Mouse (Mus musculus) neural tube, embryonic 11.5 days (tissue): ENCODE measurements around the gene Rfx1. TPM values are rescaled to one million over a fixed set of nuclear protein-coding genes. Genes with fewer than 3 reads are reported as not detected.
A peak's percentile ranks its signal among the peaks of the same experiment; 100 is the strongest.

Experiments used
- ATAC-seq: fragments of 200-750 bp; cut with Nextera tagmentation; 2 replicates; pipeline ENCODE4 v1.8.0; 2017; ENCODE audit warnings: moderate number of reproducible peaks, mild to moderate bottlenecking, moderate TSS enrichment, moderate library complexity; ENCODE audit not compliant: insufficient read depth, low FRiP score, low TSS enrichment
- DNase-seq: peaks from one replicate; pipeline ENCODE4 v3.0.0-alpha.2; 2015; ENCODE audit warnings: low spot score
- H3K27ac ChIP-seq: fragments of 300-500 bp; sonication (generic); 2 replicates; pipeline ENCODE4 v1.5.1; 2014; ENCODE audit warnings: low read depth, mild to moderate bottlenecking, low read length
- H3K27me3 ChIP-seq: fragments of 300-500 bp; sonication (generic); 2 replicates; pipeline ENCODE4 v1.6.1; 2014; ENCODE audit warnings: mild to moderate bottlenecking, low read length, mixed read lengths; ENCODE audit not compliant: control insufficient read depth, insufficient read depth
- H3K36me3 ChIP-seq: fragments of 300-500 bp; sonication (generic); 2 replicates; pipeline ENCODE4 v1.6.1; 2014; ENCODE audit warnings: mild to moderate bottlenecking, low read length, moderate library complexity, mixed read lengths; ENCODE audit not compliant: control insufficient read depth, insufficient read depth
- H3K4me1 ChIP-seq: fragments of 300-500 bp; sonication (generic); 2 replicates; pipeline ENCODE4 v1.6.1; 2014; ENCODE audit warnings: low read length, mixed read lengths; ENCODE audit not compliant: control insufficient read depth, insufficient read depth
- H3K4me2 ChIP-seq: fragments of 300-500 bp; sonication (generic); 2 replicates; pipeline ENCODE4 v1.6.1; 2014; ENCODE audit warnings: low read depth, mild to moderate bottlenecking, moderate library complexity
- H3K4me3 ChIP-seq: fragments of 300-500 bp; sonication (generic); 2 replicates; pipeline ENCODE4 v1.5.1; 2014; ENCODE audit warnings: low read depth, low read length
- H3K9ac ChIP-seq: fragments of 300-500 bp; sonication (generic); 2 replicates; pipeline ENCODE4 v1.6.1; 2014; ENCODE audit warnings: mild to moderate bottlenecking, low read length
- H3K9me3 ChIP-seq: fragments of 300-500 bp; sonication (generic); 2 replicates; pipeline ENCODE4 v1.6.1; 2016; ENCODE audit warnings: low read length; ENCODE audit not compliant: control insufficient read depth
- WGBS: fragments of 180-500 bp; shearing (Covaris S2); extraction: QIAGEN DNeasy Blood & Tissue Kit; methylation state at CpG from one replicate; pipeline ENCODE4 v1.1.7; 2014; 5-methylcytosine and 5-hydroxymethylcytosine counted together
- polyA plus RNA-seq: library from polyadenylated mRNA; unstranded; fragments of >200 nt; fragmentation: Nextera tagmentation; extraction: Ambion mirVana; gene quantifications from 2 replicates; pipeline ENCODE4 v1.2.1, GENCODE M21; 2014

Rfx1 gene
- polyA plus RNA-seq: 9.6 TPM in 2 replicates

DNA sequence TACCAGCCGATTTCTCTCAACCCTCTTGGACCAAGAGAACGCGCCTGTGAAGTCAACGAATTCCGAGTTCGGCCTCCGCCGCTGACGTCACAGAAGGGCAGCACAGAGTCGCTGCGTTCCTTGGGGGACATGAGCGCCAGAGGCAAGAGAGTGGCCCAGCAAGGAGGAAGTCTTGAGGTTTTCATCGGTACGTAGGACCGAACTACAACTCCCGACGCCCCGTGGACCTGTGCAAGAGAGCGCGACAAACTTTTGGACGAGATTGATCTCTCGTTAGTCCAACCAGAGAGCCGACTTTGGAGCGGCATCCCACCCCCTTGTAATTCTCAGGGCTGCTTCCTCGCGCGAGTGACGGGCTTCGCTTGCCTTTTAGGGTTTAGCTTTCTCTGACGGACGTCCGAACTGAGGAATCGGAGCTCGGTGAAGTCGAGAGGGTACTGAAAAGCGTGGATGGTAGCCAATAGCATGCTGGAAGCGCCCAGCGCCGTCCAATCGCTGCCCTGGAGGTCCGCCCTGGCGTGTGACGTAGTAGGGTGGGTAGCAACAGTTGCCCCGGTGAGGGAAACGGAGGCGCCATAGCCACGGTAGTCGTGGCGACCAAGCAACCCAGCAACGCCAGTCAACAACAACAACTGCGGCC, at the start of gene Rfx1:
Gene Rfx1 (plus strand): TSS at position 544 of the 640 bp plus-strand sequence.
- peak within 1 kb of the TSS; percentile 95 for H3K27ac ChIP-seq
- WGBS: under 1% methylated on average over 51 of the region's 51 CpGs
- H3K4me2 ChIP-seq: peak within 1 kb of the TSS; percentile 53
- peak within 1 kb of the TSS; percentile 90 for H3K9ac ChIP-seq
- peak within 1 kb of the TSS; percentile 93 for H3K4me3 ChIP-seq
- no peaks in the 10 kb centered on the region for H3K36me3 ChIP-seq
- H3K27me3 ChIP-seq: no peaks in the 10 kb centered on the region
- ATAC-seq (peak; percentile 98), DNase-seq (peak; percentile 97)
- peaks cover 16% of the 10 kb centered on the region; the same call in 1 of the 2 replicates for H3K4me1 ChIP-seq
- H3K9me3 ChIP-seq: no peaks in the 10 kb centered on the region

DNA sequence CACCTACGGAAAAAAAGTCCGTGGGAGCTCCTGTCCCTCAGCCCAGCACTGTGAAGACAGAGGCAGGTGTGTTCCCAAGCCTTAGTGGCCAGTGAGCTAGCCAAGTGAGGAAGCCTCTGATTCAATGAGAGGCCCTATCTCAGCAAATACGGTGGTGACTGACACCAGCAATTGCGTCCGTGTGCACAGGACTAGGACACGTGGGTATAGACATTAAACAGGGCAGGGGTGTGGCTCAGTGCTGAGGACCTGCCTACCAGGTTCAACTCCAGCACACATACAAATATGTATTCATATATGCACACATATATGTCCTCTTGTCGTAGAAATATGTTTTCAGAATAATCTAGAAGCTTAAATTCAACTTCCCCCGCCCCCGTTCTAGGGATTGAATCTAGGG, 46.9 kb upstream of the Rfx1 start:
- no peaks in the 10 kb centered on the region for H3K9me3 ChIP-seq
- 0 out of 2 replicates have a peak, but pooled peaks cover 6% of the 10 kb centered on the region for H3K27me3 ChIP-seq
- no peak overlapping the region for H3K4me3 ChIP-seq
- H3K36me3 ChIP-seq: no peaks in the 10 kb centered on the region
- DNase-seq: no peak
- ATAC-seq: no peak
- no peak overlapping the region for H3K27ac ChIP-seq
- H3K4me1 ChIP-seq: peaks cover 3% of the 10 kb centered on the region; the same call in 1 of the 2 replicates
- H3K4me2 ChIP-seq: no peak overlapping the region
- no peak overlapping the region for H3K9ac ChIP-seq
- WGBS: 82% methylated on average over 9 of the region's 9 CpGs

DNA sequence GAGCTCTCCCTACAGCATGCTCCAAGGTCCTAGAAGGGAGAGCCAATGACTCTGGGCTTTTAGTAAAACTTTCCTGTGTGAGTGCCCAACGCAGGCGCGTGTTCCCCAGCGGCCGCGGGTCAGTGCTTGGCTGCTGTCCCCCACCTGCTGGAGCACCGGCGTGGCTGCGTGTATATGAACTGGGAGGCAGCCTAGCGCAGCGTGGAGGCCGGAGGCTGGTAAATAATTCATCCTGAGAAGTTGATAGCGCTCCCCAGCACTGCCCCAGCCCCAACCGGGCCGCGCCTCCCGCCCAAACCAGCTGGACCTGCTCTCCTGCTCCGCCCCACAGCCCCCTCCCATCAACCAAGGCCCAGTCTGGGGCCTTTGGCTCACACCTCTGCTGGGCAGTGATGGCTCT, 45.5 kb upstream of the Rfx1 start, which contains the start of gene Palm3:
Gene Palm3 (plus strand): TSS at position 376 of the 400 bp plus-strand sequence.
- Histone ChIP-seq H3K4me1 (peaks cover 3% of the 10 kb centered on the region; the same call in 1 of the 2 replicates), H3K36me3 (no peaks in the 10 kb centered on the region), H3K4me2 (no peak within 1 kb of the TSS), H3K27ac (no peak within 1 kb of the TSS), H3K27me3 (peaks cover 15% of the 10 kb centered on the region), H3K4me3 (no peak within 1 kb of the TSS), H3K9ac (no peak within 1 kb of the TSS), H3K9me3 (no peaks in the 10 kb centered on the region)
- no peak for DNase-seq
- WGBS: 8% methylated on average over 17 of the region's 18 CpGs
- no peak for ATAC-seq

DNA sequence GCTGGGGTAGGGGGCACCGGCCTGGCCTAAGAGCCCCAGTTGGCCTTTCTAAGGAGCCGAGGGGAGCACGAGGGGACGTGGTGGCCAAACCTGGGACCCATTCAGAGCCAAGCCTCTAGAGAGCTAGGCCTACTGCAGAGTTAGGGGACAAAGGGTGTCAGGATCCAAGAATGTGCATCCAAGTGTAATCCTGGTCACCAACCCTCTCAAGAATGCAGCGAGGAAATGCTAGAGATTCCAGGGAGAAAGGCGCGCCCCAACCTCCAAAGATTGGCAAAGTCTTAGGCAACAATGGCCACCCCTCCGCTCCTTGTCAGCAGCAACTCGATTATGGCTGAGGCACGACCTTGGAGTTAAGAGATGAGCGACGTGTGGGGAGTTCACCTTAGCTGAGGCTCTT, 45.1 kb upstream of the Rfx1 start:
- Histone ChIP-seq H3K9ac (no peak overlapping the region), H3K36me3 (no peaks in the 10 kb centered on the region), H3K4me1 (peaks cover 3% of the 10 kb centered on the region; the same call in 1 of the 2 replicates), H3K4me2 (no peak overlapping the region), H3K9me3 (no peaks in the 10 kb centered on the region), H3K4me3 (no peak overlapping the region), H3K27me3 (peaks cover 17% of the 10 kb centered on the region), H3K27ac (no peak overlapping the region)
- DNase-seq (no peak), ATAC-seq (no peak)
- WGBS: 53% methylated on average over 12 of the region's 12 CpGs

DNA sequence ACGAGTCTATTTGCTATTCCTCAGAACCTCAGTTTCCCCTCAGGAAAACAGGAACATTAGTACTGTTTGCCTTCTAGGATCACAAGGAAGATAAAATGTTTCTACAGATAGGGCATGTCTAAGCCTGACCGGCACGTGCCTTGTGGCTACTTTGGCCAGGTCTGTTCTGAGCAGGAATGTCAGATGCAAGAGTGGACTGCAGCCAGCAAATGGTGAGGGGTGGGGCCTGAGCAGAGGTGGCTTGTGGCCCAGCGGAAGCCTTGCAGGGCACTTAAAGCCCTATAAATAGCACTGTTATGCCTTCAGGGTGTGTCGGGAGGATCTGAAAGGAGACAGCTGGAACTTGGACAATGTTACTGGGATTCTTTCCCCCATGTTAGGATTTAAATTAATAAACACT, 43.5 kb upstream of the Rfx1 start:
- Histone ChIP-seq H3K27me3 (peaks cover 29% of the 10 kb centered on the region), H3K4me3 (no peak overlapping the region), H3K4me2 (no peak overlapping the region), H3K27ac (no peak overlapping the region), H3K9ac (no peak overlapping the region), H3K4me1 (peaks cover 3% of the 10 kb centered on the region; the same call in 1 of the 2 replicates), H3K9me3 (no peaks in the 10 kb centered on the region), H3K36me3 (no peaks in the 10 kb centered on the region)
- 34% methylated on average over 5 of the region's 5 CpGs for WGBS
- no peak for ATAC-seq
- no peak for DNase-seq

GRCm38 (mm10) chr8:84023631-84024030, 43.0 kb upstream of the Rfx1 start:
- peaks cover 3% of the 10 kb centered on the region; the same call in 1 of the 2 replicates for H3K4me1 ChIP-seq

GRCm38 (mm10) chr8:84024171-84024570, 42.5 kb upstream of the Rfx1 start:
- H3K27ac ChIP-seq: no peak overlapping the region
- no peak overlapping the region for H3K4me3 ChIP-seq
- H3K4me2 ChIP-seq: no peak overlapping the region
- no peak overlapping the region for H3K9ac ChIP-seq
- no peaks in the 10 kb centered on the region for H3K36me3 ChIP-seq
- H3K4me1 ChIP-seq: peaks cover 3% of the 10 kb centered on the region; the same call in 1 of the 2 replicates
- ATAC-seq (no peak), DNase-seq (peak; percentile 69)
- H3K27me3 ChIP-seq: peaks cover 34% of the 10 kb centered on the region
- 9% methylated on average over 10 of the region's 10 CpGs for WGBS
- H3K9me3 ChIP-seq: no peaks in the 10 kb centered on the region

More at GRCm38 (mm10) chr8:84023631-84024030, 43.0 kb upstream of the Rfx1 start:
- peaks cover 33% of the 10 kb centered on the region for H3K27me3 ChIP-seq
- H3K9me3 ChIP-seq: no peaks in the 10 kb centered on the region
- no peak overlapping the region for H3K4me2 ChIP-seq
- WGBS: 56% methylated on average over 1 of the region's 1 CpGs
- no peak overlapping the region for H3K27ac ChIP-seq
- DNase-seq (no peak), ATAC-seq (no peak)
- H3K9ac ChIP-seq: no peak overlapping the region
- H3K36me3 ChIP-seq: no peaks in the 10 kb centered on the region
- no peak overlapping the region for H3K4me3 ChIP-seq

DNA sequence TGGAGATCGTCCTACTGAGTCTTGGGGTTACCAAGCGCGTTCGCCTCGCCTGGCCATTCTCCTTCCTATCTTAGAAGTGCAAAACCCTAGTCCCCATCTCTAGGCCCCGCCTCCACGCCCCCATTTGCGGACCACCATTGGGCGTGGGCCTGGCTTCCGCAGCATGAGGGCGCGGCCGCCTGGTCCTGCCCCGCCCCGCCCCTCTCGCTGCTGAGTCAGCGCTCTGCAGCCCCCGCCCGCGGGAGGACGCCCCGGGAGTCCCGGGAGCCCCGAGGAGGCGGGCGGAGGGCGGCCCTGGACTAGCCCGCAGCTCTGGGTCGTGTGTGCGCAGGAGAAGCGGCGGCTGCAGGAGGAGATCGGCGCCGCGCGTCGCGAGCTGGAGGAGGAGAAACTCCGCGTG, 40.8 kb upstream of the Rfx1 start:
- peak overlapping the region; percentile 43 for H3K4me3 ChIP-seq
- no peak overlapping the region for H3K27ac ChIP-seq
- H3K36me3 ChIP-seq: no peaks in the 10 kb centered on the region
- H3K9me3 ChIP-seq: no peaks in the 10 kb centered on the region
- H3K4me2 ChIP-seq: peak overlapping the region; percentile 72
- ATAC-seq: peak; percentile 78
- DNase-seq: peak; percentile 82
- H3K27me3 ChIP-seq: peaks cover 34% of the 10 kb centered on the region
- H3K4me1 ChIP-seq: peaks cover 3% of the 10 kb centered on the region; the same call in 1 of the 2 replicates
- H3K9ac ChIP-seq: peak overlapping the region; percentile 56
- WGBS: 1% methylated on average over 41 of the region's 41 CpGs

DNA sequence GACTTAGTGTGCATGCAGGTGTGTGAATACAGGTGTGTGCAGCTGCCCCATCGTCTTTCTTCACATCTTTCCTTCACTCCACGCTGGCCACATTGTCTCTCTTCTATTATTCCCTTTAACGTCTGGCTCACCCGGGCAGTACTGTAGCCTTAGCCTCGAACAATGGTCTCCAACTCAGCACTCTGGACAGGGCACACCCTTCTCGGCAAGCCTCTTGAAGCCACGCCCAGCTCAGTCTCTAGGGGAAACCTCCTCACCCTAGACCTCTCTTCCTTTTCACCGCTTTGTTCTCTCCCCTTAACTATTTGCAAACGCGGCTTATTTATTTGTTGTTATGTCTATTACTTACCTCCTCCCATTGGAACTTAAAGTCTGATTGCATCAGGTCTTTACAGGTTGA, 39.2 kb upstream of the Rfx1 start:
- no peak for DNase-seq
- 11% methylated on average over 10 of the region's 10 CpGs for WGBS
- H3K36me3 ChIP-seq: no peaks in the 10 kb centered on the region
- H3K9me3 ChIP-seq: no peaks in the 10 kb centered on the region
- ATAC-seq: no peak
- H3K27ac ChIP-seq: no peak overlapping the region
- H3K4me3 ChIP-seq: no peak overlapping the region
- H3K9ac ChIP-seq: no peak overlapping the region
- peaks cover 28% of the 10 kb centered on the region for H3K27me3 ChIP-seq
- no peaks in the 10 kb centered on the region for H3K4me1 ChIP-seq
- H3K4me2 ChIP-seq: no peak overlapping the region
